Mouse (Mus musculus) E14TG2a.4 (cell line): Measurements from ENCODE around the gene Ak3.
"Not testable (repeated sequence)": the region's sequence is repeated elsewhere in the genome, so short reads cannot be mapped to it uniquely, and the experiment has no call there.

ENCODE experiments used
- H3K27me3 ChIP-seq: 2 replicates; pipeline ENCODE4 v1.6.1; 2014; ENCODE audit warnings: low read length, control low read depth; ENCODE audit not compliant: insufficient read depth
- H3K36me3 ChIP-seq: 2 replicates; pipeline ENCODE4 v1.6.1; 2014; ENCODE audit warnings: low read length, control low read depth; ENCODE audit not compliant: insufficient read depth
- H3K4me1 ChIP-seq: replicated peaks from 2 replicates; pipeline ENCODE4 v1.6.1; 2014; ENCODE audit warnings: low read depth, low read length, control low read depth
- H3K4me3 ChIP-seq: replicated peaks from 2 replicates; pipeline ENCODE4 v1.5.1; 2014; ENCODE audit warnings: mild to moderate bottlenecking, low read length
- H3K9me3 ChIP-seq: 2 replicates; pipeline ENCODE4 v1.6.1; 2014; ENCODE audit warnings: low read length, control low read depth
- CTCF ChIP-seq: conservative IDR thresholded peaks from 2 replicates; pipeline ENCODE4 v1.5.1; 2014; ENCODE audit warnings: low read length
- NANOG ChIP-seq: IDR thresholded peaks from 2 replicates; pipeline ENCODE4 v1.6.1; 2014; ENCODE audit warnings: borderline replicate concordance, low read length, mixed read lengths
- POU5F1 ChIP-seq: IDR thresholded peaks from 2 replicates; pipeline ENCODE4 v1.6.1; 2014; ENCODE audit warnings: low read length, borderline replicate concordance

The Ak3 gene

DNA sequence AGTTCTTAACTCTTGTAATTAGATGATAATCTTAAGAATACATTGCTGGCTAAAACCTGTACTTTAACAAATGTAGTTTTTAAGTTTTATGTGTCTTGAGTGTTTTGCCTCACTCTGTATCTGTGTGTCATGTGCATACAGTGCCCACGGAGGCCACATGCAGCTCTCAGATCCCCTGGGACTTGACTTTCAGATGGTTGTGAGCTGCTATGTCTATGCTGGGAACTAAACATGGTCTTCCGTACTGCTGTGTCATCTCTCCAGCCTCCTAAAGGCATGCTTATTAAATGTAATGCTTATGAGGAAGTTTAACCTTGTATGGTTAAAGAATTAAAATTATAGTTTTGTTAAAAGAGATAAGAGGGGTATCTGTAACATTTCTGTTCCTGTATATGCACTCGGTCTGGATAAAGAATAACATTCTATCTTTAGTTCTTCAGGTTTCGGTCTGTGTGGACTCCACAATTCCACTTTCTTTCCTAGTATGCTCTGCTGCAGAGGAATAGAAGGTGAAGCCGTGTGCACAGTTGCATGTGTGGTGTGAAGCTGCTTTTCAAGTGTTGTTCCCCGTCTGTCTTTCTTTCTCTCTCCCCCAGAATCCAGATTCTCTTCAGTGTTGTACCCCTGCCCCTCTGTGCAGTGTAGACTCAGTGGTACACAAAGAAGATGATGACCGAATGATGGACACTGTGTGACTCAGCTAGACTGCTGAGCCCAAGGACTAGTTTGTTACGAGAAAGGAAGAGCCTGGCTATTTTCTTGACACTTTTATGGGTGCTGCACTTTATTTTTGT lies 32.2 kb downstream of the Ak3 start:
- H3K4me1 ChIP-seq = peaks cover 29% of the 10 kb centered on the region
- TF ChIP-seq NANOG (no peak), POU5F1 (no peak), CTCF (no peak)
- peaks cover 89% of the 10 kb centered on the region for H3K36me3 ChIP-seq
- H3K27me3 ChIP-seq = no peaks in the 10 kb centered on the region
- no peak overlapping the region for H3K4me3 ChIP-seq
- H3K9me3 ChIP-seq = no peaks in the 10 kb centered on the region

DNA sequence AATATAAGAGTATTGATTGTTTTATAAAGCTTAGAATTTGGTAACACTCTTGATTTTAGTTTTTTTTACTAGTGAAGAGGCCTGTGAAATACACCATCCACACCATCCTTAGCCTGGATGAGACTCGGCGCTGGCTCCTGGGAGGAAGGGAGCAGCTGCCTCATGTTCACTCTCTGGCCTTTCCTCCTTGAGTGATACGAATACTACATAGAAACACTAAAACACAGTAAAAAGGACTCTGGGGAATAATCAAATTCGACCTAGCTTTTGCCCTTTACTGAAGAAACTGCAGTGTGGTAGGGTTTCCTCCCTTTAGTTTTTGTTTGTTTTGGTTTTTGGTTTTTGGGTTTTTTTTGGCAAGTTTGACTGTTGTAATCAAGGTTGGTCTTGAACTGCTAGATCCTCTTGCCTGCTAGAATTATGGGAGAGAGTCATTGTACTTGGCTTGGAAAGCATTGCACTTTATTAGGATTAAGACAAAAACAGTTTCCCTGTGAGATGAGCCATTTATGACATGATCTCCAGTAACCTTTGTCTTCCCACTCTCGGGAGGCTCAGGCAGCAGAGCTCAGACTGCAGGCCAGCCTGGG lies 33.2 kb downstream of the Ak3 start:
- no peak for TF ChIP-seq CTCF
- Histone ChIP-seq H3K4me3 (no peak overlapping the region), H3K4me1 (peaks cover 40% of the 10 kb centered on the region), H3K36me3 (peaks cover 84% of the 10 kb centered on the region), H3K27me3 (no peaks in the 10 kb centered on the region), H3K9me3 (no peaks in the 10 kb centered on the region)

GRCm38 (mm10) chr19:29011355-29011990 lies 36.3 kb downstream of the Ak3 start:
- peaks cover 65% of the 10 kb centered on the region for H3K4me1 ChIP-seq
- no peaks in the 10 kb centered on the region for H3K9me3 ChIP-seq
- 0 out of 2 replicates have a peak overlapping the region, but pooled peaks have one; percentile 21 for H3K4me3 ChIP-seq
- H3K27me3 ChIP-seq = no peaks in the 10 kb centered on the region
- no peak for TF ChIP-seq NANOG
- no peak for TF ChIP-seq POU5F1
- no peak for TF ChIP-seq CTCF
- peaks cover 63% of the 10 kb centered on the region for H3K36me3 ChIP-seq

- H3K4me1 ChIP-seq = peaks cover 88% of the 10 kb centered on the region
- no peak for TF ChIP-seq NANOG
- TF ChIP-seq CTCF = no peak
- TF ChIP-seq POU5F1 = no peak
Measured at GRCm38 (mm10) chr19:29009046-29009445, 38.7 kb downstream of the Ak3 start.

DNA sequence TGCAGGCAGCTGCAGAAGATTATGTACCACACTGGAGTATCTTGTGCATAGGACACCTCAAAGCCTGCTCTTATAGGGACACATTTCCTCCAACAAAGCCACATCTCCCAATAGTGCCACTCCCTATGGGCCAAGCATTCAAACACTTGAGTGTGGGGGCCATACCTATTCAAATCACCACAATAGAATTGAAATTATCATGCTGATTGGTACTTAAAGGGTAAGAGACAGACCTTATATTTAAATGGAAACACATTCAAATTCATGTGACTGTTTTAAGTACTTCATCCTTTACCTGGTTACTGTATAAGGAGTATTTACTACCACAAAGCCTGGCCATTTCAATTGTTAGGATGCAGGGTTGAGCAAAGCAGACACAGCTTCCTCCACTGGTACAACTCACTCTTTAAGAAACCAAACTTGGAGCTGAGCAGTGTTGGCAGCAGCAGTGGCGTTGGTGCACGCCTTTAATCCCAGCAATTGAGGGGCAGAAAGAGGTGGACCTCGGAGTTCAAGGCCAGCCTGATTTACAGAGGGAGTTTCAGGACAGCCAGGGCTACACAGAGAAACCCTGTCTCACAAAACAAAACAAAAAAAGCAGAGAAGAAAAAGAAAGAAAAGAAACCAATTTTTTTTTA lies 39.6 kb downstream of the Ak3 start:
- H3K4me3 ChIP-seq = peak overlapping the region; percentile 14
- no peaks in the 10 kb centered on the region for H3K27me3 ChIP-seq
- H3K4me1 ChIP-seq = peaks cover 85% of the 10 kb centered on the region
- peaks cover 35% of the 10 kb centered on the region for H3K36me3 ChIP-seq
- H3K9me3 ChIP-seq = no peaks in the 10 kb centered on the region
- TF ChIP-seq POU5F1 = peak; percentile 53; the same call in 1 of the 2 replicates
- TF ChIP-seq NANOG = peak; percentile 100
- TF ChIP-seq CTCF = no peak

More at GRCm38 (mm10) chr19:29009046-29009445, 38.7 kb downstream of the Ak3 start:
- Histone ChIP-seq H3K36me3 (peaks cover 44% of the 10 kb centered on the region), H3K4me3 (0 out of 2 replicates have a peak overlapping the region, but pooled peaks have one; percentile 4), H3K9me3 (no peaks in the 10 kb centered on the region), H3K27me3 (no peaks in the 10 kb centered on the region)

DNA sequence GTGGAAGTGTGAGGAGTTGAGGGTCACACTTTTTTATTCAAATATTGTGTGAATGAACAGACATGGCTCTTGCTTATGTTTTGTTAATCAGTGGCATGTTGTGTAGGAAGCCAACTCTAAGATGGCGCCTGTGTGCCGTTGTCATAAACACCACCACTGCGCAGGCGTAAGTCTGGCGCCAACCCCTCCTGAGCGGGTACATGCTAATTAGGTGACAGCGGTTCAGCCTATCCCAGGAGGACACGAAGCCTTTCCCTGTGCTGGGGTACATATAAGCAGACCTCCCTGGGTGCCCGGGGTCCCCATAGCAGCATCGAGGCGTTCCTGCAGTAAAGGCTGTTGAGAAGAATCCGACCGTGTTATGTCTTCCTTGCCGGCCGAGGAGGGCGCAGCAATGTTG lies 47.4 kb downstream of the Ak3 start:
- H3K4me3 ChIP-seq, H3K9me3 ChIP-seq, H3K27me3 ChIP-seq: not testable (repeated sequence)
- H3K4me1 ChIP-seq = peaks cover 80% of the 10 kb centered on the region
- peaks cover 55% of the 10 kb centered on the region for H3K36me3 ChIP-seq

- Histone ChIP-seq H3K27me3 (no peaks in the 10 kb centered on the region), H3K4me1 (peaks cover 82% of the 10 kb centered on the region), H3K4me3 (no peak overlapping the region), H3K36me3 (peaks cover 77% of the 10 kb centered on the region), H3K9me3 (no peaks in the 10 kb centered on the region)
- TF ChIP-seq POU5F1 = no peak
- no peak for TF ChIP-seq NANOG
- TF ChIP-seq CTCF = no peak
Measured at GRCm38 (mm10) chr19:28997976-28998630, 49.7 kb downstream of the Ak3 start.

GRCm38 (mm10) chr19:28995366-28995765 lies 52.4 kb downstream of the Ak3 start:
- Histone ChIP-seq H3K36me3 (peaks cover 60% of the 10 kb centered on the region), H3K9me3 (no peaks in the 10 kb centered on the region), H3K4me3 (no peak overlapping the region), H3K4me1 (peaks cover 72% of the 10 kb centered on the region), H3K27me3 (no peaks in the 10 kb centered on the region)
- TF ChIP-seq CTCF = no peak
- no peak for TF ChIP-seq POU5F1
- TF ChIP-seq NANOG = no peak
